Mouse (Mus musculus) thymus, adult 2 months (tissue): ENCODE data around the gene Fbxo31.

Experiments used
- CTCF ChIP-seq: fragments of 200-500 bp; IDR thresholded peaks from 2 replicates; pipeline ENCODE4 v1.5.1; 2012; ENCODE audit warnings: mild to moderate bottlenecking, control low read depth, low read length, moderate library complexity, borderline replicate concordance; ENCODE audit not compliant: control insufficient read depth, poor library complexity, insufficient read depth; ENCODE audit errors: extremely low read depth
- POLR2A ChIP-seq: fragments of 200-500 bp; IDR thresholded peaks from 2 replicates; pipeline ENCODE4 v1.6.1; 2012; ENCODE audit warnings: mild to moderate bottlenecking, low read length, control low read depth, moderate library complexity; ENCODE audit not compliant: control insufficient read depth, poor library complexity, insufficient read depth; ENCODE audit errors: extremely low read depth

- no peak for TF ChIP-seq CTCF
- TF ChIP-seq POLR2A: no peak
These were observed 43.3 kb upstream of the Fbxo31 start for GRCm38 (mm10) chr8:121621879-121622278.
